Mouse (Mus musculus) neural tube, embryonic 14.5 days (tissue): ENCODE measurements at regions not wholly inside any gene's neighbourhood (a gene's known extent, or its start where the extent isn't known, plus 50 kb on each side); places are given as distances from the start of the nearest gene placed in this dataset.
A peak's percentile ranks its signal among the peaks of the same experiment; 100 is the strongest.

Source experiments
- ATAC-seq: fragments of 200-750 bp; cut with Nextera tagmentation; 2 replicates; pipeline ENCODE4 v1.8.0; 2017; ENCODE audit warnings: low read depth, mild to moderate bottlenecking, moderate TSS enrichment, moderate library complexity
- H3K27ac ChIP-seq: fragments of 300-500 bp; sonication (generic); 2 replicates; pipeline ENCODE4 v1.5.1; 2014; ENCODE audit warnings: low read depth, mild to moderate bottlenecking, control low read depth, low read length, moderate library complexity, mixed read lengths
- H3K27me3 ChIP-seq: fragments of 300-500 bp; sonication (generic); 2 replicates; pipeline ENCODE4 v1.6.1; 2014; ENCODE audit warnings: low read length; ENCODE audit not compliant: control insufficient read depth, insufficient read depth
- H3K36me3 ChIP-seq: fragments of 300-500 bp; sonication (generic); 2 replicates; pipeline ENCODE4 v1.6.1; 2014; ENCODE audit warnings: low read length, mixed read lengths; ENCODE audit not compliant: control insufficient read depth, insufficient read depth
- H3K4me1 ChIP-seq: fragments of 300-500 bp; sonication (generic); 2 replicates; pipeline ENCODE4 v1.6.1; 2014; ENCODE audit warnings: low read length; ENCODE audit not compliant: control insufficient read depth, insufficient read depth
- H3K4me2 ChIP-seq: fragments of 300-500 bp; sonication (generic); 2 replicates; pipeline ENCODE4 v1.6.1; 2014; ENCODE audit warnings: mild to moderate bottlenecking, low read depth, low read length, control low read depth
- H3K4me3 ChIP-seq: fragments of 300-500 bp; sonication (generic); 2 replicates; pipeline ENCODE4 v1.5.1; 2014; ENCODE audit warnings: low read depth, low read length, control low read depth, mixed read lengths
- H3K9ac ChIP-seq: fragments of 300-500 bp; sonication (generic); replicated peaks from 2 replicates; pipeline ENCODE4 v1.6.1; 2014; ENCODE audit warnings: low read depth, mild to moderate bottlenecking, control low read depth, low read length, mixed read lengths
- H3K9me3 ChIP-seq: fragments of 300-500 bp; sonication (generic); 2 replicates; pipeline ENCODE4 v1.6.1; 2016; ENCODE audit warnings: low read length; ENCODE audit not compliant: control insufficient read depth
- WGBS: fragments of 180-500 bp; shearing (Covaris S2); extraction: QIAGEN DNeasy Blood & Tissue Kit; methylation state at CpG from one replicate; pipeline ENCODE4 v1.1.7; 2014; 5-methylcytosine and 5-hydroxymethylcytosine counted together

- Histone ChIP-seq H3K27ac (no peak overlapping the region), H3K9ac (no peak overlapping the region), H3K36me3 (no peaks in the 10 kb centered on the region), H3K4me2 (no peak overlapping the region), H3K4me1 (no peaks in the 10 kb centered on the region), H3K4me3 (no peak overlapping the region), H3K9me3 (no peaks in the 10 kb centered on the region), H3K27me3 (no peaks in the 10 kb centered on the region)
- ATAC-seq: no peak
- 94% methylated on average over 1 of the region's 1 CpGs for WGBS
Observed at GRCm38 (mm10) chr14:100446130-100446529, 161.7 kb upstream of the Klf12 start.

DNA sequence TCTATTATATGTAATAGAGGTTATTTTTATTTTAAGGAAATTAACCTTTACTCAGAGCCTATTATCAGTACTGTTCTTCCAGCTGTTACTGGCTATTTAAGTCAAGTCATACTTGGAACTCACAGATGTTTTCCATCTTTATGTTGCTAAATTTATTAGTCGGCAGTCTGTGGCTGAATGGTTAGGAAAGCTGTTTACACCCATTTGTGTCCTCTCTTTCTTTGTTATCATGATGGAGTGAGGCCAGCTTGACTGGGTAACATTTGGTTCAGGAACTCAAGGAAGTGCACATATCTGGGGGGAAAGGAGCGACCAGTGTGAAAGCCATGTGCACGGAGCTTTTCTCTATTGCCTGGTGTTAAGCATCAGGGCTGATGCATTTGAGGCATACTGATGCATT is 160.4 kb upstream of the Klf12 start:
- Histone ChIP-seq H3K4me2 (no peak overlapping the region), H3K9ac (no peak overlapping the region), H3K27me3 (no peaks in the 10 kb centered on the region), H3K4me3 (no peak overlapping the region), H3K27ac (no peak overlapping the region), H3K4me1 (no peaks in the 10 kb centered on the region), H3K36me3 (no peaks in the 10 kb centered on the region), H3K9me3 (no peaks in the 10 kb centered on the region)
- WGBS: 70% methylated on average over 3 of the region's 3 CpGs
- ATAC-seq: no peak

DNA sequence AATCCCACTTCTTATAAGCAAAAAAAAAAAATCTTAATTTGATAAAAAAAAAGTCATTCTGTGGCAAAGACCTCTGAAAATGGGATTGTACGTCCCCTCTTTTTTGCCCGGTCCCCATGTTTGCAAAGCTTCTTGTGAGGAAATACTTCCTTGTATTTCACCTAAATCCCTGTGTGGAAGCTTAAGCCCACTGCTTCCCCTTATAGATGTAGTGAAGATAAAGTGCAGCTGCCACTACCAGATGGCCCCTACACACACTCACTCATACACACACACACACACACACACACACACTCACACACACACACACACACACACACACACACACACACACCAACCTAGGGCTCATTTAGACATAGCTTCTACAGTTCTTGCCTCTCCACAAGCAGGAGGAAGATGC is 159.6 kb upstream of the Klf12 start:
- no peak for ATAC-seq
- 87% methylated on average over 2 of the region's 2 CpGs for WGBS
- no peak overlapping the region for H3K4me2 ChIP-seq
- H3K9ac ChIP-seq: no peak overlapping the region
- H3K9me3 ChIP-seq: no peaks in the 10 kb centered on the region
- H3K4me3 ChIP-seq: no peak overlapping the region
- no peaks in the 10 kb centered on the region for H3K27me3 ChIP-seq
- no peaks in the 10 kb centered on the region for H3K36me3 ChIP-seq
- H3K4me1 ChIP-seq: no peaks in the 10 kb centered on the region
- H3K27ac ChIP-seq: no peak overlapping the region

- H3K9ac ChIP-seq: no peak overlapping the region
- no peak overlapping the region for H3K4me3 ChIP-seq
- H3K27me3 ChIP-seq: no peaks in the 10 kb centered on the region
- no peaks in the 10 kb centered on the region for H3K4me1 ChIP-seq
- no peak overlapping the region for H3K4me2 ChIP-seq
- no peak for ATAC-seq
- 98% methylated on average over 1 of the region's 1 CpGs for WGBS
- H3K27ac ChIP-seq: no peak overlapping the region
- H3K36me3 ChIP-seq: no peaks in the 10 kb centered on the region
- no peaks in the 10 kb centered on the region for H3K9me3 ChIP-seq
Observed at GRCm38 (mm10) chr14:100437552-100437951, 153.1 kb upstream of the Klf12 start.

- WGBS: 89% methylated on average over 4 of the region's 4 CpGs
- H3K27ac ChIP-seq: no peak overlapping the region
Observed at GRCm38 (mm10) chr14:100429662-100430061, 145.2 kb upstream of the Klf12 start.

DNA sequence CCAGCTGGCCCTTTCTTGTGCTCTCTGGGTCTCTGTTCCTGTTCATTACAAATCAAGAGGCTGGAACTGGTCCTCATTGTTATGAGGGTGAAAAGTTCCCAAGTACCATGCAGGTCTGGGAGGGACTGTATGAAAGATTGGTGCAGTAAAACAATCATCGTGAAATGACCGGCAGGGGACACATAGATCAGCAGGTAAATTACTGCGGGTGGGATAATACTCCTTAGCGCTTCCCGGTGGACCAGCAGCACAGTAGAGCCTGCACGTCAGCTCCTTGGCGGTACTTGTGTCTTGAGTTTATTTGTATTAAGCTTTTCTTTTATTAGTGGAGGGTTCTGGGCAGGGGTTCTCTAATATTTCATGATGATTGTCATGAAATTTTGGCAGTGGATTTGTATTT is 141.9 kb upstream of the Klf12 start:
- peak; percentile 70 for ATAC-seq
- whole genome bisulfite sequencing: 30% methylated on average over 7 of the region's 7 CpGs
- H3K27ac ChIP-seq: no peak overlapping the region
- no peaks in the 10 kb centered on the region for H3K36me3 ChIP-seq
- no peak overlapping the region for H3K9ac ChIP-seq
- H3K4me3 ChIP-seq: no peak overlapping the region
- H3K27me3 ChIP-seq: no peaks in the 10 kb centered on the region
- no peaks in the 10 kb centered on the region for H3K4me1 ChIP-seq
- no peaks in the 10 kb centered on the region for H3K9me3 ChIP-seq
- H3K4me2 ChIP-seq: no peak overlapping the region

More at GRCm38 (mm10) chr14:100429662-100430061, 145.2 kb upstream of the Klf12 start:
- H3K4me3 ChIP-seq: no peak overlapping the region
- no peaks in the 10 kb centered on the region for H3K27me3 ChIP-seq
- no peak overlapping the region for H3K9ac ChIP-seq
- no peaks in the 10 kb centered on the region for H3K4me1 ChIP-seq
- no peaks in the 10 kb centered on the region for H3K9me3 ChIP-seq
- ATAC-seq: no peak
- no peaks in the 10 kb centered on the region for H3K36me3 ChIP-seq
- no peak overlapping the region for H3K4me2 ChIP-seq

DNA sequence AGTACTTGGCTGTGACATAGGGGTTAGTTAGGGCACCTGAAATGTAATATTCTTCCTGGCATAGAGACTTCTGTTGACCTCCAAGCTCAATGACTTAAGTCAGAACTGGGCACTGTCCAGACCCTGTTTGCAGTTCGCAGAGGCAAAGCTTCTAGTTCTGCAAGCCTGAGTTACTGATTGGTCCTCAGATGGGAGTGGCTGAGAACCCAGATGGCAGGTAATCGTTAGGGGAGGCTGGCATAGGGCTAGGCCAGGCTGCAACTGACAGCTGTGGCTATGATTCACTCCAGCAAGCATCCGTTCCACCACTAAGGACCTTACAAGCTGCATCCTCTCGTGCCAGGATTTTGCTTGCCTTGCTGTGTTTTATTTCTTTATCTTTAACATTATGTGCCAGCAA is 139.3 kb upstream of the Klf12 start:
- 64% methylated on average over 4 of the region's 4 CpGs for WGBS
- no peak overlapping the region for H3K27ac ChIP-seq
- H3K4me2 ChIP-seq: no peak overlapping the region
- H3K27me3 ChIP-seq: no peaks in the 10 kb centered on the region
- no peak overlapping the region for H3K4me3 ChIP-seq
- H3K9me3 ChIP-seq: no peaks in the 10 kb centered on the region
- no peak overlapping the region for H3K9ac ChIP-seq
- no peak for ATAC-seq
- H3K4me1 ChIP-seq: no peaks in the 10 kb centered on the region
- H3K36me3 ChIP-seq: no peaks in the 10 kb centered on the region

GRCm38 (mm10) chr14:100421666-100422065 is 137.2 kb upstream of the Klf12 start:
- no peak for ATAC-seq

GRCm38 (mm10) chr14:100415099-100415498 is 130.6 kb upstream of the Klf12 start:
- 74% methylated on average over 4 of the region's 4 CpGs for WGBS
- Histone ChIP-seq H3K9me3 (no peaks in the 10 kb centered on the region), H3K36me3 (no peaks in the 10 kb centered on the region), H3K9ac (no peak overlapping the region), H3K4me2 (no peak overlapping the region), H3K4me3 (no peak overlapping the region), H3K27ac (no peak overlapping the region), H3K4me1 (no peaks in the 10 kb centered on the region), H3K27me3 (no peaks in the 10 kb centered on the region)
- no peak for ATAC-seq

More at GRCm38 (mm10) chr14:100421666-100422065, 137.2 kb upstream of the Klf12 start:
- H3K27me3 ChIP-seq: no peaks in the 10 kb centered on the region
- H3K4me1 ChIP-seq: no peaks in the 10 kb centered on the region
- no peak overlapping the region for H3K4me3 ChIP-seq
- no peaks in the 10 kb centered on the region for H3K9me3 ChIP-seq
- no peak overlapping the region for H3K4me2 ChIP-seq
- 91% methylated on average over 4 of the region's 4 CpGs for WGBS
- H3K36me3 ChIP-seq: no peaks in the 10 kb centered on the region
- H3K9ac ChIP-seq: no peak overlapping the region
- H3K27ac ChIP-seq: no peak overlapping the region

GRCm38 (mm10) chr14:100412211-100412610 is 127.7 kb upstream of the Klf12 start:
- Histone ChIP-seq H3K27ac (no peak overlapping the region), H3K4me3 (no peak overlapping the region), H3K4me1 (no peaks in the 10 kb centered on the region), H3K27me3 (no peaks in the 10 kb centered on the region), H3K9me3 (no peaks in the 10 kb centered on the region), H3K9ac (no peak overlapping the region), H3K36me3 (no peaks in the 10 kb centered on the region), H3K4me2 (no peak overlapping the region)
- no peak for ATAC-seq
- 81% methylated on average over 1 of the region's 1 CpGs for WGBS
